Mouse (Mus musculus) layer of hippocampus, adult 9-10 months (tissue): ENCODE data around the gene Prr13.

Source experiments
- DNase-seq: peaks from one replicate; pipeline ENCODE4 v3.0.0; 2022; ENCODE audit warnings: low spot score

Gene Prr13

GRCm38 (mm10) chr15:102460971-102461370, 2.1 kb downstream of the Prr13 start:
- no peak for DNase-seq

- DNase-seq, result no peak
Observed at GRCm38 (mm10) chr15:102461430-102462075, 2.7 kb downstream of the Prr13 start.

- DNase-seq, result no peak
Observed at GRCm38 (mm10) chr15:102463666-102464065, 4.8 kb downstream of the Prr13 start.

- no peak for DNase-seq
Observed at GRCm38 (mm10) chr15:102468675-102469370, 10.0 kb downstream of the Prr13 start.

GRCm38 (mm10) chr15:102470183-102470604, 11.4 kb downstream of the Prr13 start, which contains the start of gene Pcbp2:
TSS of gene Pcbp2 (plus strand) at chr15:102470539.
- DNase-seq, result peak; percentile 84

- peak; percentile 44 for DNase-seq
Observed at GRCm38 (mm10) chr15:102470605-102471294, 11.9 kb downstream of the Prr13 start.

- no peak for DNase-seq
Observed at GRCm38 (mm10) chr15:102471295-102471645, 12.4 kb downstream of the Prr13 start.

- DNase-seq, result no peak
Observed at GRCm38 (mm10) chr15:102471727-102472126, 12.9 kb downstream of the Prr13 start.

- DNase-seq, result no peak
Observed at GRCm38 (mm10) chr15:102473246-102473645, 14.4 kb downstream of the Prr13 start.

GRCm38 (mm10) chr15:102474520-102474919, 15.7 kb downstream of the Prr13 start:
- DNase-seq, result no peak

- no peak for DNase-seq
Observed at GRCm38 (mm10) chr15:102483136-102483535, 24.3 kb downstream of the Prr13 start.

GRCm38 (mm10) chr15:102485853-102486252, 27.0 kb downstream of the Prr13 start:
- DNase-seq, result no peak

GRCm38 (mm10) chr15:102487664-102488063, 28.8 kb downstream of the Prr13 start:
- DNase-seq, result no peak

GRCm38 (mm10) chr15:102498322-102498721, 39.5 kb downstream of the Prr13 start:
- no peak for DNase-seq

GRCm38 (mm10) chr15:102499370-102499769, 40.5 kb downstream of the Prr13 start:
- no peak for DNase-seq

GRCm38 (mm10) chr15:102499851-102500250, 41.0 kb downstream of the Prr13 start:
- no peak for DNase-seq

GRCm38 (mm10) chr15:102500479-102500878, 41.7 kb downstream of the Prr13 start:
- no peak for DNase-seq

GRCm38 (mm10) chr15:102501084-102501814, 42.4 kb downstream of the Prr13 start:
- no peak for DNase-seq

- no peak for DNase-seq
Observed at GRCm38 (mm10) chr15:102502254-102502840, 43.5 kb downstream of the Prr13 start.

GRCm38 (mm10) chr15:102503447-102503846, 44.6 kb downstream of the Prr13 start, which contains the start of gene Gm10337:
TSS of gene Gm10337 (plus strand) at chr15:102503722.
- no peak for DNase-seq

- no peak for DNase-seq
Observed at GRCm38 (mm10) chr15:102503924-102504782, 45.3 kb downstream of the Prr13 start.
